Mouse (Mus musculus): Measurements from ENCODE around the gene Cuedc2.

DNA sequence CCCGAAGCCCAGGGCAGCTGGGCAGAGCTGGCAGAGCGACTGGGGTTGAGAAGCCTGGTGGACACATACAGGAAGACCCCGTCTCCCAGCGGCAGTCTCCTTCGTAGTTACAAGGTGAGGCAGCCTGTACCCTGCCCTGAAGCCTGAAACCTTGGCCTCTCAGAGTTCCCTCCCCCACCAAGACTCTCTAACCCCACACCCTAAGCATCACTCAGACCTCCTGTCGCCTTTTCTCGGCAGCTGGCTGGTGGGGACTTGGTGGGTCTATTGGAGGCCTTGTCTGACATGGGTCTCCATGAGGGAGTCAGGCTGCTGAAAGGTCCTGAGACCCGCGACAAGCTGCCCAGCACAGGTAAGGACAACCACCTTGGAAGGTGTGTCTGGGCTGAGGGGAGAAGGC is 27.2 kb downstream of the Cuedc2 start:
- TF ChIP-seq CTCF (conservative IDR thresholded peaks at IDR 0.05; ENCODE audit: insufficient read depth, insufficient read length, low read depth, low read length) (no peak), POLR2A (IDR thresholded peaks at IDR 0.05; ENCODE audit: low read depth, low read length) (no peak)

Data from kidney, adult 2 months (tissue).